Mouse (Mus musculus): ENCODE data around the gene Isyna1. TPM values are rescaled to one million over a fixed set of nuclear protein-coding genes. Genes with fewer than 3 reads are reported as not detected.

Isyna1 gene
- polyA plus RNA-seq, 1 experiment from 2014 or later = 185 TPM

- peak overlapping the region; percentile 85 for H3K9ac ChIP-seq
- H3K4me1 ChIP-seq = peaks cover 45% of the 10 kb centered on the region
- peaks cover 16% of the 10 kb centered on the region; the same call in 1 of the 2 replicates for H3K36me3 ChIP-seq
- H3K4me2 ChIP-seq (replicated peaks) = peak overlapping the region; percentile 87
- no peaks in the 10 kb centered on the region for H3K27me3 ChIP-seq
- no peaks in the 10 kb centered on the region for H3K9me3 ChIP-seq
- peak overlapping the region; percentile 98; the same call in 1 of the 2 replicates for H3K27ac ChIP-seq
- no peak for ATAC-seq (ENCODE audit: insufficient number of reproducible peaks, insufficient read depth, low FRiP score, low TSS enrichment)
- H3K4me3 ChIP-seq = peak overlapping the region; percentile 74
- WGBS = 63% methylated on average over 18 of the region's 18 CpGs
Observed at GRCm38 (mm10) chr8:70606780-70607602, 12.8 kb downstream of the Isyna1 start.

- Histone ChIP-seq H3K36me3 (peaks cover 11% of the 10 kb centered on the region; the same call in 1 of the 2 replicates), H3K27me3 (no peaks in the 10 kb centered on the region), H3K27ac (peak overlapping the region; percentile 98), H3K9ac (peak overlapping the region; percentile 85), H3K4me1 (peaks cover 40% of the 10 kb centered on the region), H3K4me2 (replicated peaks) (peak overlapping the region; percentile 87), H3K9me3 (no peaks in the 10 kb centered on the region), H3K4me3 (peak overlapping the region; percentile 74)
- ATAC-seq (ENCODE audit: insufficient number of reproducible peaks, insufficient read depth, low FRiP score, low TSS enrichment) = no peak
- 27% methylated on average over 6 of the region's 6 CpGs for WGBS
Observed at GRCm38 (mm10) chr8:70607603-70607897, 13.4 kb downstream of the Isyna1 start.

- Histone ChIP-seq H3K4me2 (replicated peaks) (peak overlapping the region; percentile 87), H3K4me3 (peak overlapping the region; percentile 74), H3K9ac (peak overlapping the region; percentile 85), H3K4me1 (peaks cover 40% of the 10 kb centered on the region), H3K27ac (peak overlapping the region; percentile 98), H3K27me3 (no peaks in the 10 kb centered on the region), H3K36me3 (0 out of 2 replicates have a peak, but pooled peaks cover 5% of the 10 kb centered on the region), H3K9me3 (no peaks in the 10 kb centered on the region)
- WGBS = under 1% methylated on average over 84 of the region's 84 CpGs
- no peak for ATAC-seq (ENCODE audit: insufficient number of reproducible peaks, insufficient read depth, low FRiP score, low TSS enrichment)
Observed at GRCm38 (mm10) chr8:70607898-70608748, 13.9 kb downstream of the Isyna1 start.

- Histone ChIP-seq H3K27ac (peak within 1 kb of the TSS; percentile 98), H3K4me1 (peaks cover 40% of the 10 kb centered on the region), H3K27me3 (no peaks in the 10 kb centered on the region), H3K4me2 (replicated peaks) (peak within 1 kb of the TSS; percentile 87), H3K4me3 (peak within 1 kb of the TSS; percentile 74), H3K36me3 (0 out of 2 replicates have a peak, but pooled peaks cover 5% of the 10 kb centered on the region), H3K9ac (peak within 1 kb of the TSS; percentile 85), H3K9me3 (no peaks in the 10 kb centered on the region)
- peak; percentile 1; the same call in 1 of the 2 replicates for ATAC-seq (ENCODE audit: insufficient number of reproducible peaks, insufficient read depth, low FRiP score, low TSS enrichment)
- 5% methylated on average over 26 of the region's 26 CpGs for WGBS
Observed at GRCm38 (mm10) chr8:70608749-70609367, 14.7 kb downstream of the Isyna1 start, which contains the start of gene Ssbp4. Gene Ssbp4 (minus strand): TSS chr8:70608872.

GRCm38 (mm10) chr8:70609368-70609848, 15.2 kb downstream of the Isyna1 start:
- Histone ChIP-seq H3K4me3 (peak overlapping the region; percentile 44), H3K27me3 (no peaks in the 10 kb centered on the region), H3K4me1 (peaks cover 40% of the 10 kb centered on the region), H3K4me2 (replicated peaks) (peak overlapping the region; percentile 87), H3K9me3 (no peaks in the 10 kb centered on the region), H3K9ac (peak overlapping the region; percentile 53), H3K27ac (peak overlapping the region; percentile 98), H3K36me3 (0 out of 2 replicates have a peak, but pooled peaks cover 1% of the 10 kb centered on the region)
- peak; percentile 54 for ATAC-seq (ENCODE audit: insufficient number of reproducible peaks, insufficient read depth, low FRiP score, low TSS enrichment)
- under 1% methylated on average over 34 of the region's 39 CpGs for WGBS

- Histone ChIP-seq H3K36me3 (no peaks in the 10 kb centered on the region), H3K4me2 (replicated peaks) (peak overlapping the region; percentile 87), H3K27me3 (no peaks in the 10 kb centered on the region), H3K4me3 (peak overlapping the region; percentile 44), H3K27ac (peak overlapping the region; percentile 98), H3K4me1 (peaks cover 40% of the 10 kb centered on the region), H3K9me3 (no peaks in the 10 kb centered on the region), H3K9ac (peak overlapping the region; percentile 53)
- WGBS = 1% methylated on average over 43 of the region's 45 CpGs
- peak; percentile 49 for ATAC-seq (ENCODE audit: insufficient number of reproducible peaks, insufficient read depth, low FRiP score, low TSS enrichment)
Observed at GRCm38 (mm10) chr8:70609849-70610795, 15.9 kb downstream of the Isyna1 start.

- Histone ChIP-seq H3K9ac (peak overlapping the region; percentile 60), H3K4me2 (replicated peaks) (peak overlapping the region; percentile 87), H3K27me3 (no peaks in the 10 kb centered on the region), H3K9me3 (no peaks in the 10 kb centered on the region), H3K27ac (peak overlapping the region; percentile 98), H3K36me3 (no peaks in the 10 kb centered on the region), H3K4me3 (peak overlapping the region; percentile 44), H3K4me1 (peaks cover 40% of the 10 kb centered on the region)
- ATAC-seq (ENCODE audit: insufficient number of reproducible peaks, insufficient read depth, low FRiP score, low TSS enrichment) = no peak
- under 1% methylated on average over 54 of the region's 54 CpGs for WGBS
Observed at GRCm38 (mm10) chr8:70610796-70611771, 16.9 kb downstream of the Isyna1 start.

GRCm38 (mm10) chr8:70611849-70612248, 17.7 kb downstream of the Isyna1 start:
- Histone ChIP-seq H3K4me2 (replicated peaks) (peak overlapping the region; percentile 87), H3K4me1 (peaks cover 34% of the 10 kb centered on the region), H3K27ac (peak overlapping the region; percentile 98), H3K9me3 (no peaks in the 10 kb centered on the region), H3K27me3 (no peaks in the 10 kb centered on the region), H3K9ac (peak overlapping the region; percentile 60; the same call in 1 of the 2 replicates), H3K36me3 (no peaks in the 10 kb centered on the region), H3K4me3 (peak overlapping the region; percentile 44)
- WGBS = under 1% methylated on average over 6 of the region's 6 CpGs
- ATAC-seq (ENCODE audit: insufficient number of reproducible peaks, insufficient read depth, low FRiP score, low TSS enrichment) = no peak

- Histone ChIP-seq H3K27me3 (no peaks in the 10 kb centered on the region), H3K4me1 (peaks cover 21% of the 10 kb centered on the region), H3K9ac (no peak overlapping the region), H3K36me3 (no peaks in the 10 kb centered on the region), H3K4me2 (replicated peaks) (no peak overlapping the region), H3K9me3 (no peaks in the 10 kb centered on the region), H3K27ac (no peak overlapping the region), H3K4me3 (no peak overlapping the region)
- no peak for ATAC-seq (ENCODE audit: insufficient number of reproducible peaks, insufficient read depth, low FRiP score, low TSS enrichment)
- 13% methylated on average over 1 of the region's 1 CpGs for WGBS
Observed at GRCm38 (mm10) chr8:70613763-70614162, 19.6 kb downstream of the Isyna1 start.

Measured in embryonic facial prominence, embryonic 12.5 days (tissue).